Mouse (Mus musculus): ENCODE data around the gene Zfp524. TPM values are rescaled to one million over a fixed set of nuclear protein-coding genes. Genes with fewer than 3 reads are reported as not detected.
"Not testable (repeated sequence)": the region's sequence is repeated elsewhere in the genome, so short reads cannot be mapped to it uniquely, and the experiment has no call there.

Zfp524 gene
- 1 to 10 TPM; 8.4 TPM for total RNA-seq (2021)
- long read RNA-seq, partial matches to known transcripts = 0 of 4 reads
- long read RNA-seq, other reads (novel, unspliced or antisense) = 0 of 4 reads

DNA sequence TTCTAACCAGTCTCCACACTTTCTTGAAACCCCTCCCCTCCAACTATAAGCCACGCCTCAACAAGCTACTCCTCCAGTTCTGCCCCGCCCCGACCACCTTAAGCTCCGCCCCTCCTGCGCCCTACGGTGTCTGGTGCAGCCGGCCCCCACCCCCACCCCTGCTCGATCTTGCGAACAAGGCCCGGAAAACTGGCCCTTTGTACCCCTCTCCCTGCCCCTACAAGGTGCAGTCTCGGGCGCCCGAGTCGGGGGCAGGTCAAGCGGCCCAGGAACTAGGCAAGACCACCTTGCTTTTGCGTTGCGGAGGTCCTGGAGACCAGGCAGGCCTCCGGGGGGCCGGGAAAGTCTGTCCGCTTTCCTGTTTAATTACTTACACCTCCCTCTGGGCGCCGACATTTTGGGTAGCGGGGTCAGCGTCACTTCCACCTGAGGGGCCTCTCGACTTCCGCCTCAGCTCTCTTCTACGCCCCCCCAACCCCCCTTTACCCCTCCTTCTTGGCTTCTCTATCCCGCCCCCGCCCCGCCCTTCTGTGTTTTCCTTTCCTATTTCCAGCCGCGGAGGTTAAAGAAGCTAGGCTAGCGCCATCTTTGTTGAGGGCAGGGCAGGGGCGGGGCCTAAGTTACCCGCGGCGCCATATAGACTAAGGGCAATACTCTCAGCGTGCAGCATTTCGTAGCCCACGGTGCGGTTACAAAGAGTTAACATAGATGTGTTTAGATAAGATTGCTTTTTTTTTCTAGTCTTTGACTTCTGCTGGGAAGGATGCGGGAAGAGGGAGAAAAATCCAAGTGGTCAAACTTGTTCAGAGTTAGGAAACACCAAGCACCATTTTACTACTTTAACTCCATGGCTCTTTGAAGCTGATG is at the start of gene Zfp524, which contains the start of gene Fiz1:
Gene Zfp524 (plus strand): TSS at position 165 of the 867 bp plus-strand sequence.
Gene Fiz1 (minus strand): TSS at position 447 of the 867 bp plus-strand sequence.
- DNase-seq (ENCODE audit: low spot score in 2 of 2) = peak; percentile 92 to 99

DNA sequence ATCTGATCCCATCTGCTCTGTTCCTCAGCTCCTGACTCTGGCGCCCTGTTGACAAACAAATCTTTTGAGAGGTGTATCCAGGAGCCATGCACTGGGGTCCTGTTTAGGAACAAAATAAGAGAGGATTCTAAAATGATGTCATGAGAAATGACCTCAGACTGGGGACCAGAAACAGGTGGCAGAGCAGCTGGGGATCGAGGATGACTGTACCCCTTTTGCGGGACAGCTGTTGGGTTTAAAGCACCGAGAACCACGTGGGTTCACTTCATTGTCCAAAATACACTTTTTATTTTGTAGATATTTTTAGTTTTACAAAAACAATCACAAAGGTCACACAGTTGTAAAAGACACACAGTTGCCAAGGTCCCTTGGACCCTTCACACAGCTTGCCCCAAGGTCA is 49.2 kb upstream of the Zfp524 start:
- no peak for DNase-seq (ENCODE audit: low spot score in 2 of 2)

DNA sequence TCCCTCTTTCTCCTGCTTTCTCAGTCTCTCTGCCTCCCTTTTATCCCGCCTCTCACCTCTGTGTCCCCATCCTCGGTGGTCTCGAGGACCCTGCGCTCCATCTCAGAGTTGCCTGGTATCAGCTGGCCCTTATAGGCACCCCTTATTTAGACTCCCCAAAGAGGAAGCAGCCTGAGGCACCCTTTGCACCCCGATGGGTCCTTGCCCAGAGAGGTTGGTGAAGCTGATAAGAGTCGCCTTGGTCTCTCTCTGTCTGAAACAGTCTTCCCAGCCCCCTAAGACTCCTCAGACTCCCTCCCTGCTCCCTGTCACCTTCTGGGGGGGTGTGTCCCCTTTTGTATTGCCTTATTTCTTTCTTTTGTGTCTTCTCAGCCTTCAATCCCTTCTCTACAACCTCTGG is 43.1 kb upstream of the Zfp524 start, which contains the start of gene Sbk3:
Gene Sbk3 (minus strand): TSS at position 101 of the 400 bp plus-strand sequence.
- DNase-seq (ENCODE audit: low spot score in 2 of 2) = no peak

DNA sequence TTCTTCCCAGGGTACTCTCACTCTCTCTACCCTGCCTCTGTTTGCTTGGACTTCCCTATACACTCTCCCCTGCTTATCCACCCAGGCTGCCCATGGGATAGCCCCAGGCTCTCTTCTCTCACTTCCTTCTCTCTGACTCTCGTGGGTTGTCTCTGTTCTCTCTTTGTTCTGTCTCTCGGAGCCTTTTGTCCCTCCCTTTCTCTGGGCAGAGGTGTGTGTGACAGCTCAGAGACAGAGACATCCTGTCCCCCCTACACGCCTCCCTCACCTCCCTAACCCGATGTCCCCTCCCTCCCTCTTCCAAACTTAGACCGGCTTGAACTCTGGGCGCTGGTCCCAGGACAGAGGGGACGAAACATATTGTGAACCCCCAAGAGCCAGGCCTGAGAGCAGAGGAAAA is 42.5 kb upstream of the Zfp524 start:
- DNase-seq (ENCODE audit: low spot score in 2 of 2) = no peak

- DNase-seq (ENCODE audit: low spot score in 2 of 2) = no peak
These were observed 41.7 kb upstream of the Zfp524 start for GRCm38 (mm10) chr7:4972321-4973047.

DNA sequence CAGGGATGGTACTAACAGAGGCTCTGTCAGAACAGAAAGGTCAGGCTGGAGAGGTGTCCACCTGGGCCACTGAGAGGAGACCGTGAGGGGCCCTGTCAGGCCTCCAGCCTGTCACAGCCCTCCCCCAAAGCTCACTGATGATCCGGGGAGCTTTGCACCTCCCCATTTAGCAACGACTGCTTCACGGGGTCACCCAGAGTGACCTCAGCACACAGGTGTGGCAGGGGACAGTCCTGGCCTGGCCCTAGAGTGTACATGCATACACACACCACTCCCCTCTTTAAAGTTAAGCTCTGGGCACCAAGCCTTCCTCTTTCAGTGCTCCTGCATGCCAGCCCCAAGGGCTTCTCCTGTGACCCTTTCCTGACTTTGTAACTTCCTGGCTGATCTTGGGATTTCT is 38.8 kb upstream of the Zfp524 start:
- no peak for DNase-seq (ENCODE audit: low spot score in 2 of 2)

DNA sequence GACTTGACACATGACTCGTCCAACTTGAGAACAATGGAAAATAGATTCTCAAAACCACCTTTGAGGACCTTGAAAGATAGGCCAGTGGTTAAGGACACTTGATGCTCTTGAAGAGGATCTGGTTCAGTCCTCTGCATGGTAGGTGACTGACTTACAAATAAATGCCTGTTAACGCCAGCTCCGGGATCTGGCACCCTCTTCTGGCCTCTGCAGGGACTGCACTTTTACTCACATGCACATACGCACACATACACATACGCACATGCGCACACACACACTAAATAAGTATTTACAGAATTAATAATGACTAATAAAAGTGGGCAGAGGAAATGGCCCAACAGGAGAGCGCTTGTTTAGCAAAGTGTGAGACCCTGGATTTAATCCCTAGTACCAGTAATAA is 37.4 kb upstream of the Zfp524 start:
- DNase-seq (ENCODE audit: low spot score in 2 of 2) = no peak

GRCm38 (mm10) chr7:4988250-4988649 is 26.0 kb upstream of the Zfp524 start:
- DNase-seq (ENCODE audit: low spot score in 2 of 2) = no peak

DNA sequence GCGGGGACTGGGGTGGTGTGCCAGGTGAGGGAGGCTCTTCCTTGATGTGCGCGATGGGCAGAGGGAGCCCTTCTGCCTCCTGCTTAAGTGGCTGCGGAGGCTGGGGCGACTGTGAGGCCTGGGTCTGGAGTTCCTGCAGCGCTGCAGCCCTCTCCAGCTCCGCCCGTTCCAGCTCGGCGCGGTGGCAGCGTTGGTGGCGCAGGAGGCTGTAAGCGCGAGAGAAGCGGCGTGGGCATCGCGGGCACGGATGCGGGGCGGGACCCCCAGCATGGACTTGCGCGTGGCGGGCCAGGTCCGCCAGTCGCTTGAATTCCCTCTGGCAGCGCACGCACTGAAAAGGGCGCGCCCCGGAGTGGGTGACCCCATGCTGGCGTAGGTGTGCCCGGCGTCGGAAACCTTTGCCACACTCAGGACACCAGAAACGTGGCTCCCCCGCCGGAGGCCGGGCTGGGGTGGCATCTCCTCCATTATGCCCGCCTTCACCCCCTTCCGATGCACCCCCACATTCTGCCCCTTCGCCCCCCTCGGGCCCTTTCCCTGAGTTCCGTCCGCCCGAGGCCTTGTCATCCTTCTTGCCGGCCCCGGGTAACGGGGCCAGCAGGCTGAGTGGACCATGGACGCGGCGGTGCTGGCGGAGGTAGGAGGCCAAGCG is 20.7 kb upstream of the Zfp524 start:
- no peak for DNase-seq (ENCODE audit: low spot score in 2 of 2)

DNA sequence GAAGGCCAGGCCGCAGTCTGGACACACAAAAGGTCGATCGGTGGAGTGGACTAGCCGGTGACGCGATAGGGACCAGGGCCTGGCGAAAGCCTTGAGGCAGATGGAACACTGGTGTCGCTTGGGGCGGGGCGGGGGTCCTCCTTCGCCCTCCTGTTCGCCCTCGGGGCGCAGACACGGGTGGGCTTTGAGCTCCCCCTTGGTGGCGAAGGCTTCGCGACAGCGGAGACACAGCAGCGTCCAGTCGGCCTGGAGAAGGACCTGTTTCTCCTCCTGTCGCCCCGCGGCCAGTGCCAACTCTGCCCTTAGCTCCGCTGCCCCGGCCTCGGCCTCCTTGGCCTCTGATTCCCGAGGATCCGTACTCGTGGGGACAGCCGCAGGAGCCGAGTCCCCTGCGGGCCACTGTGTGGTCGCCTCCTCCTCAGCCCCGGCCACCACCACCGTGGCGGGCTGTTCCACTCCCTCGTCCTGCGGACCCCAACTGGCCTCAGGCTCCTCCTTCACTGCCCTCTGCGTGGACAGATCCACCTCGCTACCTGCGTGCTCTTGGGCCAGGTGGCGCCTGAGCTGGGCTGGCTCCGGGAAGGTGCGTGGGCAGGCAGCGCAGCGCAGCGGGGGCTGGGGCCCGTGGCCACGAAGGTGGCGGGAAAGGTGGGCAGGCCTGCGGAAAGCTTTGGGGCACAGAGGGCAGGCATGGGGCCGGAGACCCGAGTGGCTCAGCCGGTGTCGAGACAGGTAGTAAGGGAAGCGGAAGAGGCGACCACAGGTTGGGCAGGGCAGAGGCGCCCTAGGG is 20.0 kb upstream of the Zfp524 start:
- no peak for DNase-seq (ENCODE audit: low spot score in 2 of 2)

GRCm38 (mm10) chr7:4995268-4996002 is 18.8 kb upstream of the Zfp524 start:
- no peak for DNase-seq (ENCODE audit: low spot score in 2 of 2)

- DNase-seq (ENCODE audit: low spot score in 2 of 2) = peak; percentile 85 to 96
These were observed 18.0 kb upstream of the Zfp524 start, which contains the start of gene Zfp579 for GRCm38 (mm10) chr7:4996003-4996895. Zfp579 (minus strand) TSS chr7:4996158.

DNA sequence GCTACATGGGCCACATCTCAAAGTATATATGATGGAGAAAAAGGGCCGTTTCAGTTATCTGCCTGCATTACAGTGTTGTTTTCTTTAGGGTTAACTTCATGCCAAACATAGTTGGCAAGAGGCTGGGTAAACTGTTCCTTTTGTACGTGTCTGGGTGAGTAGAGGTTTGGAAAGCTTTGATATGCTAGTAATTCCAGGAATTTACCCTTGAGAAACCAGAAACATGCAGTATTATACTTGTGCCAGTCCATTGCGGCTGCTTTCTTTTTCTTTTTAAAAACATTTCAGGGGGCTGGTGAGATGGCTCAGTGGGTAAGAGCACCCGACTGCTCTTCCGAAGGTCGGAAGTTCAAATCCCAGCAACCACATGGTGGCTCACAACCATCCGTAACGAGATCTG is 17.3 kb upstream of the Zfp524 start:
- no peak for DNase-seq (ENCODE audit: low spot score in 2 of 2)

DNA sequence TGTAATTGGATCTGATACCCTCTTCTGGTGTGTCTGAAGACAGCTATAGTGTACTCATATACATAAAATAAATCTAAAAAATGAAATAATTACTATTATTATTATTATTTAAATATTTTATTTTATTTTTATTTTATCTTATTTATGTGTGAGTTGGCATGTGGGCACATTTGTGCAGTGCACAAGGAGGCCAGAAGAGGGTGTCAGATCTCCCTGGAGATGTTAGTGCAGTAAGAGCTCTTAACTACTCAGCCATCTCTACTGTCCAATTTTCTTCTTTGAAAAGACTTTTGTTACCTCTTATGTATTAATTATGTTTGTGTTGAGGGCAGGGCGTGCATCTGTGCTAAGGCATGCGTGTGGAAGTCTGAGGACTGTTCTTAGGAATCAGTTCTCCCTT is 14.3 kb upstream of the Zfp524 start:
- no peak for DNase-seq (ENCODE audit: low spot score in 2 of 2)

DNA sequence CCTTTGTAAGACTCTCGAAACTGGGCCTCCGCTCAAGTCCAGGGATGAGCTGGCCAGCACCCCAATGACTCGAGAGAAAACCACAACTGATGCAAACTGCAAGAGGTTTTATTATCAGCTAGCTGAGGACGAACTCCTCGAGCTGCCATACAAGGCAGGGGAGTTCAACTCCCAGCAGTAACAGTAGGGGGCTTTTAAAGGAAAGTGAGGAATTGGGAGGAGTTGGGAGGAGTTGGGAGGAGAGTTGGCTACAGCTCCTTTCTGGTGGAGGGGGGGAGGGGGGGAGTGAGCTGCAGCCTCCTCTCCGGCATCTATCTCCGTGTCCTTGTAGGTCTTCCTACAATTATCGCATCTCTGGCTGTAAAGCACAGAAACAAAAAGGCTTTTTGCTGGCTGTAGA is 11.3 kb upstream of the Zfp524 start:
- DNase-seq (ENCODE audit: low spot score in 2 of 2) = not testable (repeated sequence)

DNA sequence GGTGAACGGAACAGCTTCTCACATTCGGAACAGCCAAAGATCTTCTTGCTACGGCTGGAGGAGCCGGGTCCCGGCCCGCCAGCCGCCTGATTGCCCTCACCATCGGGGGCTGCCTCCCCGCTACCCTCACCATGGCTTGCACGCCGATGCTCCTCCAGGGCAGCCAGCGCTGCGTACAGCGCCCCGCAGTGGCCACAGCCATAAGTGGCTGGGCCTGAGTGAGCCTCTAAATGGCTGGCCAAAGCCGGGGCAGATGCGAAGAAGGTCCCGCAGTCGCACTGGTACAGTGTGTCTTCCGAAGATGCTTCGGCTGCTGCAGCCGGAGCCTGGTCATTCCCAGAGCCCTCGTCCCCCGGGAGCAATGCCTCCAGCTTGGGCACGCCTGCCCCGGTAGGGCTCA is 6.0 kb upstream of the Zfp524 start:
- no peak for DNase-seq (ENCODE audit: low spot score in 2 of 2)

- DNase-seq (ENCODE audit: low spot score in 2 of 2) = no peak
These were observed 1.3 kb upstream of the Zfp524 start for GRCm38 (mm10) chr7:5012681-5013513.
